Mouse (Mus musculus): Measurements from ENCODE around the gene Mettl16. TPM values are rescaled to one million over a fixed set of nuclear protein-coding genes. Genes with fewer than 3 reads are reported as not detected.

The Mettl16 gene
- polyA plus RNA-seq, 1 experiment from 2014 or later: 46.2 TPM

GRCm38 (mm10) chr11:74866640-74867039 lies 96.0 kb downstream of the Mettl16 start:
- Histone ChIP-seq H3K9me3 (no peaks in the 10 kb centered on the region), H3K27me3 (replicated peaks) (no peaks in the 10 kb centered on the region), H3K4me2 (replicated peaks) (no peak overlapping the region), H3K4me1 (peaks cover 22% of the 10 kb centered on the region), H3K4me3 (no peak overlapping the region), H3K9ac (no peak overlapping the region), H3K27ac (no peak overlapping the region), H3K36me3 (peaks cover 35% of the 10 kb centered on the region)
- 85% methylated on average over 4 of the region's 4 CpGs for WGBS
- ATAC-seq (ENCODE audit: low FRiP score, low read depth): no peak

GRCm38 (mm10) chr11:74867181-74867580 lies 96.6 kb downstream of the Mettl16 start:
- no peak for ATAC-seq (ENCODE audit: low FRiP score, low read depth)
- H3K27ac ChIP-seq: no peak overlapping the region
- 88% methylated on average over 2 of the region's 2 CpGs for WGBS
- H3K4me1 ChIP-seq: peaks cover 22% of the 10 kb centered on the region
- no peak overlapping the region for H3K9ac ChIP-seq
- no peaks in the 10 kb centered on the region for H3K9me3 ChIP-seq
- H3K27me3 ChIP-seq (replicated peaks): no peaks in the 10 kb centered on the region
- H3K4me2 ChIP-seq (replicated peaks): no peak overlapping the region
- peaks cover 33% of the 10 kb centered on the region for H3K36me3 ChIP-seq
- no peak overlapping the region for H3K4me3 ChIP-seq

GRCm38 (mm10) chr11:74868046-74868760 lies 97.6 kb downstream of the Mettl16 start:
- Histone ChIP-seq H3K4me3 (no peak overlapping the region), H3K9me3 (no peaks in the 10 kb centered on the region), H3K36me3 (peaks cover 26% of the 10 kb centered on the region), H3K4me1 (peaks cover 22% of the 10 kb centered on the region), H3K27me3 (replicated peaks) (no peaks in the 10 kb centered on the region), H3K4me2 (replicated peaks) (no peak overlapping the region), H3K9ac (no peak overlapping the region), H3K27ac (no peak overlapping the region)
- ATAC-seq (ENCODE audit: low FRiP score, low read depth): no peak
- WGBS: 90% methylated on average over 13 of the region's 13 CpGs

- Histone ChIP-seq H3K9me3 (no peaks in the 10 kb centered on the region), H3K27me3 (replicated peaks) (no peaks in the 10 kb centered on the region), H3K4me1 (peaks cover 22% of the 10 kb centered on the region), H3K4me3 (no peak overlapping the region), H3K9ac (no peak overlapping the region), H3K4me2 (replicated peaks) (peak overlapping the region; percentile 32; the same call in 1 of the 2 replicates), H3K36me3 (peaks cover 21% of the 10 kb centered on the region), H3K27ac (peak overlapping the region; percentile 34; the same call in 1 of the 2 replicates)
- 56% methylated on average over 6 of the region's 6 CpGs for WGBS
- peak; percentile 62 for ATAC-seq (ENCODE audit: low FRiP score, low read depth)
Observed at GRCm38 (mm10) chr11:74869603-74870002, 99.0 kb downstream of the Mettl16 start.

- Histone ChIP-seq H3K9ac (no peak overlapping the region), H3K27ac (0 out of 2 replicates have a peak overlapping the region, but pooled peaks have one; percentile 6), H3K4me1 (peaks cover 22% of the 10 kb centered on the region), H3K9me3 (no peaks in the 10 kb centered on the region), H3K27me3 (replicated peaks) (no peaks in the 10 kb centered on the region), H3K4me3 (no peak overlapping the region), H3K4me2 (replicated peaks) (peak overlapping the region; percentile 40), H3K36me3 (peaks cover 14% of the 10 kb centered on the region)
- no peak for ATAC-seq (ENCODE audit: low FRiP score, low read depth)
- WGBS: 75% methylated on average over 4 of the region's 4 CpGs
Observed at GRCm38 (mm10) chr11:74870544-74870943, 99.9 kb downstream of the Mettl16 start.

GRCm38 (mm10) chr11:74870991-74871622 lies 100.5 kb downstream of the Mettl16 start:
- H3K36me3 ChIP-seq: peaks cover 14% of the 10 kb centered on the region
- H3K4me1 ChIP-seq: peaks cover 23% of the 10 kb centered on the region
- H3K27ac ChIP-seq: peak overlapping the region; percentile 6; the same call in 1 of the 2 replicates
- no peaks in the 10 kb centered on the region for H3K27me3 ChIP-seq (replicated peaks)
- no peak overlapping the region for H3K9ac ChIP-seq
- H3K9me3 ChIP-seq: no peaks in the 10 kb centered on the region
- 0 out of 2 replicates have a peak, but pooled peaks have one; percentile 57 for ATAC-seq (ENCODE audit: low FRiP score, low read depth)
- H3K4me2 ChIP-seq (replicated peaks): peak overlapping the region; percentile 40
- 27% methylated on average over 12 of the region's 12 CpGs for WGBS
- H3K4me3 ChIP-seq: no peak overlapping the region

GRCm38 (mm10) chr11:74874630-74875029 lies 104.0 kb downstream of the Mettl16 start:
- no peaks in the 10 kb centered on the region for H3K9me3 ChIP-seq
- no peak for ATAC-seq (ENCODE audit: low FRiP score, low read depth)
- no peaks in the 10 kb centered on the region for H3K27me3 ChIP-seq (replicated peaks)
- H3K9ac ChIP-seq: no peak overlapping the region
- WGBS: 67% methylated on average over 3 of the region's 3 CpGs
- no peak overlapping the region for H3K27ac ChIP-seq
- peaks cover 31% of the 10 kb centered on the region for H3K4me1 ChIP-seq
- H3K4me3 ChIP-seq: no peak overlapping the region
- no peak overlapping the region for H3K4me2 ChIP-seq (replicated peaks)
- no peaks in the 10 kb centered on the region for H3K36me3 ChIP-seq

GRCm38 (mm10) chr11:74876801-74877200 lies 106.2 kb downstream of the Mettl16 start:
- Histone ChIP-seq H3K4me3 (no peak overlapping the region), H3K9me3 (no peaks in the 10 kb centered on the region), H3K27me3 (replicated peaks) (no peaks in the 10 kb centered on the region), H3K4me2 (replicated peaks) (peak overlapping the region; percentile 44), H3K27ac (no peak overlapping the region; the same call in 1 of the 2 replicates), H3K36me3 (no peaks in the 10 kb centered on the region), H3K4me1 (peaks cover 13% of the 10 kb centered on the region), H3K9ac (no peak overlapping the region)
- 2% methylated on average over 9 of the region's 9 CpGs for WGBS
- ATAC-seq (ENCODE audit: low FRiP score, low read depth): peak; percentile 87

Small RNA genes within 50 kb of the gene (microRNA-seq; reads per million reads assigned to microRNA genes)
- gene Mir6926: not detected

Other genes with a start within 250 kb of the Mettl16 start
- 8.0 and 10.1 TPM in 2 replicates for gene Rap1gap2, start 159.9 kb upstream of the Mettl16 start, polyA plus RNA-seq (2016; fragmentation: Nextera tagmentation; extraction: Ambion mirVana)
- 2.1 and 2.2 TPM in 2 replicates for gene Ccdc92b, start 151.2 kb upstream of the Mettl16 start, polyA plus RNA-seq (2016; fragmentation: Nextera tagmentation; extraction: Ambion mirVana)
- 18.4 and 20.2 TPM in 2 replicates for gene Cluh, start 121.3 kb upstream of the Mettl16 start, polyA plus RNA-seq (2016; fragmentation: Nextera tagmentation; extraction: Ambion mirVana)
- gene Pafah1b1, start 46.2 kb upstream of the Mettl16 start, polyA plus RNA-seq (2016; fragmentation: Nextera tagmentation; extraction: Ambion mirVana): 73.0 and 82.4 TPM in 2 replicates
- gene Mnt, start 60.1 kb downstream of the Mettl16 start, polyA plus RNA-seq (2016; fragmentation: Nextera tagmentation; extraction: Ambion mirVana): 7.8 and 9.0 TPM in 2 replicates
- 16.1 and 16.8 TPM in 2 replicates for gene Sgsm2, start 126.2 kb downstream of the Mettl16 start, polyA plus RNA-seq (2016; fragmentation: Nextera tagmentation; extraction: Ambion mirVana)
- gene Tsr1, start 127.2 kb downstream of the Mettl16 start, polyA plus RNA-seq (2016; fragmentation: Nextera tagmentation; extraction: Ambion mirVana): 35.2 and 38.3 TPM in 2 replicates
- gene Smg6, start 155.0 kb downstream of the Mettl16 start, polyA plus RNA-seq (2016; fragmentation: Nextera tagmentation; extraction: Ambion mirVana): 21.3 and 21.8 TPM in 2 replicates
- 27.4 and 28.1 TPM in 2 replicates for gene Srr, start 155.1 kb downstream of the Mettl16 start, polyA plus RNA-seq (2016; fragmentation: Nextera tagmentation; extraction: Ambion mirVana)